Mouse (Mus musculus) central nervous system, embryonic 18 days (tissue): ENCODE measurements around the gene Ctsj. TPM values are rescaled to one million over a fixed set of nuclear protein-coding genes. Genes with fewer than 3 reads are reported as not detected.

Experiments used
- polyA plus RNA-seq: library from polyadenylated mRNA; depleted of rRNA; stranded (reverse); fragments of >200 nt; gene quantifications from 2 replicates; pipeline ENCODE4 v1.2.3, GENCODE M21; 2012; rRNA removed

The Ctsj gene
- polyA plus RNA-seq: not detected in 2 replicates

GRCm38 (mm10) chr13:61005859-61006258 lies at the start of gene Ctsj:
Gene Ctsj (minus strand): TSS chr13:61005959.

GRCm38 (mm10) chr13:61040531-61040930 lies 34.8 kb upstream of the Ctsj start, which contains the start of gene Ctsq:
Gene Ctsq (minus strand): TSS chr13:61040631.

Other genes with a start within 250 kb of the Ctsj start
- not detected in 2 replicates for gene BC051665, start 219.6 kb downstream of the Ctsj start, polyA plus RNA-seq
- gene Ctsll3, start 203.1 kb downstream of the Ctsj start, polyA plus RNA-seq: not detected in 2 replicates
- gene 4930486L24Rik, start 141.5 kb downstream of the Ctsj start, polyA plus RNA-seq: 0.83 TPM in 1 of 2 replicates, not detected in the other
- gene Gm49392, start 109.1 kb downstream of the Ctsj start, polyA plus RNA-seq: 0.13 TPM in 1 of 2 replicates, not detected in the other
- 2.2 and 3.8 TPM in 2 replicates for gene Ctla2b, start 108.5 kb downstream of the Ctsj start, polyA plus RNA-seq
- not detected in 2 replicates for gene Tpbpb, start 101.1 kb downstream of the Ctsj start, polyA plus RNA-seq
- gene Gm49393, start 70.4 kb downstream of the Ctsj start, polyA plus RNA-seq: not detected in 2 replicates
- 3.4 and 8.8 TPM in 2 replicates for gene Gm49391, start 69.4 kb downstream of the Ctsj start, polyA plus RNA-seq
- 20.9 and 46.0 TPM in 2 replicates for gene Ctla2a, start 69.3 kb downstream of the Ctsj start, polyA plus RNA-seq
- not detected in 2 replicates for gene Tpbpa, start 64.0 kb downstream of the Ctsj start, polyA plus RNA-seq
- gene Ctsq, start 34.7 kb upstream of the Ctsj start, polyA plus RNA-seq: not detected in 2 replicates
- not detected in 2 replicates for gene Ctsr, start 158.3 kb upstream of the Ctsj start, polyA plus RNA-seq
- gene Cts6, start 197.5 kb upstream of the Ctsj start, polyA plus RNA-seq: not detected in 2 replicates
- gene Cts8, start 249.4 kb upstream of the Ctsj start, polyA plus RNA-seq: not detected in 2 replicates